Mouse (Mus musculus): Measurements from ENCODE around the gene Tle2. TPM values are rescaled to one million over a fixed set of nuclear protein-coding genes. Genes with fewer than 3 reads are reported as not detected.

Tle2 gene
- polyA plus RNA-seq, 1 experiment from 2014 or later: 2.2 TPM

- Histone ChIP-seq H3K9me3 (ENCODE audit: low read length) (no peaks in the 10 kb centered on the region), H3K27ac (ENCODE audit: low read depth) (peak overlapping the region; percentile 70), H3K36me3 (replicated peaks; ENCODE audit: insufficient read depth, low read length) (peaks cover 3% of the 10 kb centered on the region; the same call in 1 of the 2 replicates), H3K4me3 (ENCODE audit: low read depth, low read length) (peak overlapping the region; percentile 68), H3K27me3 (ENCODE audit: insufficient read depth, low read length) (no peaks in the 10 kb centered on the region), H3K4me1 (ENCODE audit: insufficient read depth) (peaks cover 47% of the 10 kb centered on the region), H3K4me2 (ENCODE audit: low read depth, low read length) (peak overlapping the region; percentile 99), H3K9ac (replicated peaks) (peak overlapping the region; percentile 80)
- TF ChIP-seq EP300 (IDR thresholded peaks at IDR 0.05; ENCODE audit: low read depth): no peak
- TF ChIP-seq CTCF (IDR thresholded peaks at IDR 0.05; ENCODE audit: low read depth): no peak
- DNase-seq (no peak), ATAC-seq (peak; percentile 33)
- 2% methylated on average over 80 of the region's 93 CpGs for WGBS (ENCODE audit: insufficient replicate concordance)
Observed at GRCm38 (mm10) chr10:81544296-81545160, 29.8 kb upstream of the Tle2 start.

- peak; percentile 100 for DNase-seq
- 1% methylated on average over 50 of the region's 59 CpGs for WGBS (ENCODE audit: insufficient replicate concordance)
- Histone ChIP-seq H3K36me3 (replicated peaks; ENCODE audit: insufficient read depth, low read length) (no peaks in the 10 kb centered on the region), H3K9me3 (ENCODE audit: low read length) (no peaks in the 10 kb centered on the region), H3K9ac (replicated peaks) (peak within 1 kb of the TSS; percentile 80), H3K4me3 (ENCODE audit: low read depth, low read length) (peak within 1 kb of the TSS; percentile 68), H3K4me2 (ENCODE audit: low read depth, low read length) (peak within 1 kb of the TSS; percentile 99), H3K27ac (ENCODE audit: low read depth) (peak within 1 kb of the TSS; percentile 70), H3K27me3 (ENCODE audit: insufficient read depth, low read length) (no peaks in the 10 kb centered on the region), H3K4me1 (ENCODE audit: insufficient read depth) (peaks cover 47% of the 10 kb centered on the region)
- TF ChIP-seq CTCF (IDR thresholded peaks at IDR 0.05; ENCODE audit: low read depth) (no peak), EP300 (IDR thresholded peaks at IDR 0.05; ENCODE audit: low read depth) (no peak)
- ATAC-seq: peak; percentile 92
Observed at GRCm38 (mm10) chr10:81545161-81545747, 29.1 kb upstream of the Tle2 start, which contains the start of gene Gna11. Gna11 (minus strand) TSS chr10:81545190.

GRCm38 (mm10) chr10:81546332-81546731, 28.0 kb upstream of the Tle2 start:
- peak overlapping the region; percentile 48 for H3K9ac ChIP-seq (replicated peaks)
- WGBS (ENCODE audit: insufficient replicate concordance): 32% methylated on average over 5 of the region's 5 CpGs
- TF ChIP-seq CTCF (IDR thresholded peaks at IDR 0.05; ENCODE audit: low read depth) (no peak), EP300 (IDR thresholded peaks at IDR 0.05; ENCODE audit: low read depth) (no peak)
- H3K4me3 ChIP-seq (ENCODE audit: low read depth, low read length): no peak overlapping the region
- H3K27ac ChIP-seq (ENCODE audit: low read depth): peak overlapping the region; percentile 31; the same call in 1 of the 2 replicates
- H3K27me3 ChIP-seq (ENCODE audit: insufficient read depth, low read length): no peaks in the 10 kb centered on the region
- no peak overlapping the region for H3K4me2 ChIP-seq (ENCODE audit: low read depth, low read length)
- H3K9me3 ChIP-seq (ENCODE audit: low read length): no peaks in the 10 kb centered on the region
- ATAC-seq (no peak), DNase-seq (no peak)
- peaks cover 45% of the 10 kb centered on the region for H3K4me1 ChIP-seq (ENCODE audit: insufficient read depth)
- no peaks in the 10 kb centered on the region for H3K36me3 ChIP-seq (replicated peaks; ENCODE audit: insufficient read depth, low read length)

GRCm38 (mm10) chr10:81546788-81547571, 27.4 kb upstream of the Tle2 start:
- Histone ChIP-seq H3K36me3 (replicated peaks; ENCODE audit: insufficient read depth, low read length) (no peaks in the 10 kb centered on the region), H3K4me2 (ENCODE audit: low read depth, low read length) (no peak overlapping the region), H3K9ac (replicated peaks) (peak overlapping the region; percentile 48; the same call in 1 of the 2 replicates), H3K9me3 (ENCODE audit: low read length) (no peaks in the 10 kb centered on the region), H3K27me3 (ENCODE audit: insufficient read depth, low read length) (no peaks in the 10 kb centered on the region), H3K4me3 (ENCODE audit: low read depth, low read length) (no peak overlapping the region), H3K27ac (ENCODE audit: low read depth) (0 out of 2 replicates have a peak overlapping the region, but pooled peaks have one; percentile 31), H3K4me1 (ENCODE audit: insufficient read depth) (peaks cover 45% of the 10 kb centered on the region)
- no peak for TF ChIP-seq CTCF (IDR thresholded peaks at IDR 0.05; ENCODE audit: low read depth)
- DNase-seq (no peak), ATAC-seq (no peak)
- WGBS (ENCODE audit: insufficient replicate concordance): 88% methylated on average over 13 of the region's 13 CpGs

- Histone ChIP-seq H3K9me3 (ENCODE audit: low read length) (no peaks in the 10 kb centered on the region), H3K36me3 (replicated peaks; ENCODE audit: insufficient read depth, low read length) (no peaks in the 10 kb centered on the region), H3K4me1 (ENCODE audit: insufficient read depth) (peaks cover 26% of the 10 kb centered on the region), H3K4me2 (ENCODE audit: low read depth, low read length) (no peak overlapping the region), H3K4me3 (ENCODE audit: low read depth, low read length) (no peak overlapping the region), H3K27ac (ENCODE audit: low read depth) (no peak overlapping the region), H3K9ac (replicated peaks) (no peak overlapping the region), H3K27me3 (ENCODE audit: insufficient read depth, low read length) (no peaks in the 10 kb centered on the region)
- no peak for TF ChIP-seq EP300 (IDR thresholded peaks at IDR 0.05; ENCODE audit: low read depth)
- TF ChIP-seq CTCF (IDR thresholded peaks at IDR 0.05; ENCODE audit: low read depth): no peak
- DNase-seq (no peak), ATAC-seq (no peak)
- WGBS (ENCODE audit: insufficient replicate concordance): 74% methylated on average over 5 of the region's 5 CpGs
Observed at GRCm38 (mm10) chr10:81548944-81549343, 25.4 kb upstream of the Tle2 start.

GRCm38 (mm10) chr10:81550257-81550656, 24.1 kb upstream of the Tle2 start:
- H3K27ac ChIP-seq (ENCODE audit: low read depth): no peak overlapping the region
- no peaks in the 10 kb centered on the region for H3K27me3 ChIP-seq (ENCODE audit: insufficient read depth, low read length)
- H3K4me1 ChIP-seq (ENCODE audit: insufficient read depth): peaks cover 20% of the 10 kb centered on the region
- H3K9ac ChIP-seq (replicated peaks): no peak overlapping the region
- no peaks in the 10 kb centered on the region for H3K9me3 ChIP-seq (ENCODE audit: low read length)
- H3K4me2 ChIP-seq (ENCODE audit: low read depth, low read length): no peak overlapping the region
- TF ChIP-seq CTCF (IDR thresholded peaks at IDR 0.05; ENCODE audit: low read depth) (peak; percentile 90), EP300 (IDR thresholded peaks at IDR 0.05; ENCODE audit: low read depth) (no peak)
- DNase-seq (peak; percentile 86), ATAC-seq (no peak)
- H3K4me3 ChIP-seq (ENCODE audit: low read depth, low read length): no peak overlapping the region
- WGBS (ENCODE audit: insufficient replicate concordance): 16% methylated on average over 7 of the region's 7 CpGs
- H3K36me3 ChIP-seq (replicated peaks; ENCODE audit: insufficient read depth, low read length): no peaks in the 10 kb centered on the region

All from liver, postnatal 0 days (tissue).